Mouse (Mus musculus) erythroid progenitor cell, adult 5-6 weeks (primary cell): ENCODE results near the gene Mettl4. TPM values are rescaled to one million over a fixed set of nuclear protein-coding genes. Genes with fewer than 3 reads are reported as not detected.

Experiments used
- ATAC-seq: replicated peaks from 2 replicates; pipeline ENCODE4 v1.8.0; 2016; ENCODE audit warnings: moderate number of reproducible peaks, mild to moderate bottlenecking, moderate TSS enrichment, inconsistent platforms; ENCODE audit not compliant: poor library complexity, low FRiP score, severe bottlenecking
- total RNA-seq, 2 experiments: library from RNA; stranded (forward) in 1 of 2; stranded (reverse) in 1 of 2; fragments of 150-400 nt in 1 of 2; fragments of 186-747, 209-891 nt in 1 of 2; gene quantifications; 2 replicates each; pipeline versions ENCODE4 v1.2.3 to v1.2.4; 2015 to 2017; ENCODE audit warnings: low replicate concordance in 2 of 2

Gene Mettl4
- total RNA-seq (2015; ENCODE audit: low replicate concordance), result 12.3 and 14.7 TPM in 2 replicates
- total RNA-seq (2017; ENCODE audit: low replicate concordance), result 9.6 and 12.0 TPM in 2 replicates

- peak; percentile 96 for ATAC-seq
These were observed at the start of gene Mettl4 for GRCm38 (mm10) chr17:94749466-94750135. Gene Mettl4, minus strand, starts transcription at chr17:94750019.

- no peak for ATAC-seq
These were observed 29.2 kb upstream of the Mettl4 start for GRCm38 (mm10) chr17:94778871-94779482.

- no peak for ATAC-seq
These were observed 18.7 kb upstream of the Mettl4 start for GRCm38 (mm10) chr17:94768491-94768890.

- no peak for ATAC-seq
These were observed 14.9 kb upstream of the Mettl4 start for GRCm38 (mm10) chr17:94764711-94765110.

- ATAC-seq, result no peak
These were observed 14.2 kb upstream of the Mettl4 start for GRCm38 (mm10) chr17:94764011-94764410.

GRCm38 (mm10) chr17:94762405-94762804 is 12.6 kb upstream of the Mettl4 start:
- no peak for ATAC-seq

- ATAC-seq, result peak; percentile 68
These were observed 414 bp upstream of the Mettl4 start for GRCm38 (mm10) chr17:94750136-94750729.

GRCm38 (mm10) chr17:94738173-94738572 is 11.6 kb downstream of the Mettl4 start:
- no peak for ATAC-seq

GRCm38 (mm10) chr17:94735885-94736284 is 13.9 kb downstream of the Mettl4 start:
- no peak for ATAC-seq

GRCm38 (mm10) chr17:94735437-94735836 is 14.4 kb downstream of the Mettl4 start:
- ATAC-seq, result 0 out of 2 replicates have a peak, but pooled peaks have one; percentile 46

- peak; percentile 85 for ATAC-seq
These were observed 19.4 kb downstream of the Mettl4 start for GRCm38 (mm10) chr17:94730416-94730815.

- no peak for ATAC-seq
These were observed 23.1 kb downstream of the Mettl4 start for GRCm38 (mm10) chr17:94726750-94727149.

- ATAC-seq, result no peak
These were observed 76.1 kb downstream of the Mettl4 start for GRCm38 (mm10) chr17:94673515-94674317.
